Mouse (Mus musculus): Measurements from ENCODE around the gene Sept9.

DNA sequence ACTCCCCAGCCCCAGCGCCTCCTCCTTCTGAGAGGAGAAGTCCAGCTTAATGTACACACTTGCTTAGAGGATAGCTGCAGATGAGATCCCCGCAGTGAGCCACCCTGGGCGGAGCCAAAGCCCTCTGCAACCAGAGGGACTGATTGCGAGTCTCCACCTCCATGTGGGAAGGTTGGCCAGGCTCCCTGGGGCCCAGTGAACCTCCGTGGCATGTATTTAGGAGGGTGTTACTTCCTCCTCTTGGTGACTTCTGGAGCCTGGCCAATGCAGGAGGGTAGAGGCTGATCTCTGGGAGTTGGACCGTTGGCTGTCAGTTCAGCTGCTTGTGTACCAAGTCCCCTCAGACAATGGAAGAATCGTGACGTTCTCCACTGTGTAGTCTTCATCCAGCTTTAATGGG, 139.0 kb downstream of the Sept9 start:
- TF ChIP-seq CTCF (IDR thresholded peaks at IDR 0.05; ENCODE audit: control insufficient read depth, insufficient read depth, insufficient replicate concordance, low read depth, low read length) (no peak), POLR2A (IDR thresholded peaks at IDR 0.05; ENCODE audit: control insufficient read depth, low read depth, low read length) (no peak)
